ENCODE assay signal across 23 mouse cellular contexts in the genomic region with DNA sequence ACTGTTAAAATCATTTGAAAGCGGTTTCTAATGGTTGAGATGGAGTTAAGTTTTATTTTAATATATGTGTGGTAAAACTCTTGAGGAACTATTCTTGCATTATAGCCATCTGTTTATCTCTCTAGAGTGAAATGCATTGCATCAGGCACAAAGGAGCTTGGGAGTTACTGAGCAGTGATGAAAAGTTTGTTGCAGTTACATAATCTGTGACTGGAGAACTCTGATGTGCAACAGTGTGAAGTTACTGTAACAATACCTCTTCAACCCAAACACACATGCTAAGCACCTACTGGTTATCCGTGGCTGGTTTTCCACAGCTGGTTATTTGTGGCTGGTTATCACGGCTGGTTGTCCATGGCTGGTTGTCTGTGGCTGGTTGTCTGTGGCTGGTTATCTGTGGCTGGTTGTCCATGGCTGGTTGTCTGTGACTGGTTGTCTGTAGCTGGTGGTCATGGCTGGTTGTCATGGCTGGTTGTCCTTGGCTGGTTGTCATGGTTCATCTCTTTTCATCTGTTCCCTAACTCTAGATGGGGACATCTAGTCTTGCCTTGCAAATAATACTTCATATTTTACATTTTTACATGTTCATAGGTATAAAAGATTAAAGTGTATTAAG.
"Had no signal": no experiment of that assay in that cellular context is flagged by ENCODE, and none has a peak within 500 bp of the region (broad histone marks: within the 10 kb centered on the region; RNA-seq: fewer than 3 reads in every experiment).

No protein-coding gene starts in this region.

- H3K4me1 ChIP-seq: liver, embryonic 13.5 days; liver, embryonic 15.5 days; lung, embryonic 15.5 days; midbrain, embryonic 13.5 days; midbrain, embryonic 15.5 days; neural tube, embryonic 15.5 days had no signal

- H3K36me3 ChIP-seq: liver, embryonic 13.5 days; liver, embryonic 15.5 days; lung, embryonic 15.5 days; midbrain, embryonic 13.5 days; midbrain, embryonic 15.5 days; neural tube, embryonic 13.5 days; neural tube, embryonic 15.5 days had no signal

- H3K9ac ChIP-seq: liver, embryonic 13.5 days; liver, embryonic 15.5 days; liver, postnatal 0 days; lung, embryonic 15.5 days; midbrain, embryonic 13.5 days; midbrain, embryonic 15.5 days; neural tube, embryonic 13.5 days; neural tube, embryonic 15.5 days had no signal

- H3K9me3 ChIP-seq: liver, embryonic 13.5 days; liver, embryonic 15.5 days; lung, embryonic 15.5 days; midbrain, embryonic 13.5 days; midbrain, embryonic 15.5 days; neural tube, embryonic 13.5 days; neural tube, embryonic 15.5 days had no signal

- H3K4me3 ChIP-seq: liver, embryonic 13.5 days; liver, embryonic 15.5 days; lung, embryonic 15.5 days; midbrain, embryonic 13.5 days; midbrain, embryonic 15.5 days; myocyte; neural tube, embryonic 13.5 days; neural tube, embryonic 15.5 days had no signal

- H3K4me2 ChIP-seq: liver, embryonic 13.5 days; liver, embryonic 15.5 days; lung, embryonic 15.5 days; midbrain, embryonic 11.5 days; midbrain, embryonic 13.5 days; midbrain, embryonic 15.5 days; neural tube, embryonic 13.5 days; neural tube, embryonic 15.5 days had no signal

- H3K27ac ChIP-seq: liver, embryonic 13.5 days; liver, embryonic 15.5 days; lung, embryonic 15.5 days; macrophage; midbrain, embryonic 13.5 days; midbrain, embryonic 15.5 days; neural tube, embryonic 13.5 days; neural tube, embryonic 15.5 days had no signal

- ATAC-seq: liver, postnatal 0 days; lung, postnatal 0 days; midbrain, embryonic 13.5 days; midbrain, embryonic 15.5 days had no signal

- H3K27me3 ChIP-seq: liver, embryonic 13.5 days; liver, embryonic 15.5 days; lung, embryonic 15.5 days; midbrain, embryonic 13.5 days; midbrain, embryonic 15.5 days; neural tube, embryonic 13.5 days; neural tube, embryonic 15.5 days had no signal

- DNase-seq: liver, embryonic 13.5 days; liver, postnatal 0 days; lung, adult 2 months; lung, postnatal 14 days; lung, postnatal 36 days; retina, postnatal 1 day; right cerebral cortex, adult 18-20 months; right cerebral cortex, postnatal 25 days; right cerebral cortex, postnatal 4 days; spleen, adult 18-20 months; thymus, adult 2 months; thymus, postnatal 25 days; thymus, postnatal 4 days had no signal
